Mouse (Mus musculus) urinary bladder, postnatal 36 days (tissue): ENCODE measurements around the gene Fastk.
A peak's percentile ranks its signal among the peaks of the same experiment; 100 is the strongest.
"Not testable (repeated sequence)": the region's sequence is repeated elsewhere in the genome, so short reads cannot be mapped to it uniquely, and the experiment has no call there.

ENCODE experiments used
- DNase-seq, 2 experiments: peaks; one replicate each; pipeline ENCODE4 v3.0.0; 2022; ENCODE audit warnings: low spot score in 2 of 2, mixed read lengths in 1 of 2

The Fastk gene

DNA sequence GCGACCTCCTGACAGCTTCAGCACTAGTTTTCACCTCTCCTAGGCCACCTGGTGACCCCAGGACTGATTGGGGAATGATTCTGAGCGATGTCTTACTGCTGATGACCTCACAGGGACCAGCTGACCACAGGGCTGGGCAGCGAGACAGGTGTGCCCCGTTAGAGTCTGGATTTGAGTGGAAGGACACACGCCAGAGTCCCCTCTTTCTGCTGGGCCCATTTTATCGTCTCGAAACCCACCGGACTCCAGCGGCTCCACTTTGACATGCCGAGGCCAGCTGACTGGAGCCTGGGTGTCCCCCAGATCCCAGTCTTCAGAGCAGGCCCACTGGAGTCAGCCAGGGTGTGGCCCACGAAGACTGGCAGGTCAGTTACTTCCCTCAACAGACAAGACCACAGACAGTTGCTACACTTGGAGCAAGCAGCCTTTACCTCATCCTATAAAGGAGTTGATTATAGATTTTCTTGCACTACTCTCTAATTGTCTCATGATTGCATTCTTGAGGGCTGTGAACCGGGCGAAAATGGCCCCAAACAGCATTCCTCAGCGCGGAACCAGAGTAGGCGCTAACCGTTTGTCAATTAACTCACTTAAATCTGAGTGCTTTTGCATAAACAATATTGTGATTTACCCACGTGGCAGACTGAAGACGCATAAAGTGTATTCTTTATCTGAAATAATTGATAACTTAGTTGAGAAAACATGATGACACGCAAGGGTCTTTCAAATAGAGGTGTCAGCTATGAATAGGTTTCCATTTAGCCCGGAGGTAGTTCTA, 20.9 kb downstream of the Fastk start:
- no peak for DNase-seq

DNA sequence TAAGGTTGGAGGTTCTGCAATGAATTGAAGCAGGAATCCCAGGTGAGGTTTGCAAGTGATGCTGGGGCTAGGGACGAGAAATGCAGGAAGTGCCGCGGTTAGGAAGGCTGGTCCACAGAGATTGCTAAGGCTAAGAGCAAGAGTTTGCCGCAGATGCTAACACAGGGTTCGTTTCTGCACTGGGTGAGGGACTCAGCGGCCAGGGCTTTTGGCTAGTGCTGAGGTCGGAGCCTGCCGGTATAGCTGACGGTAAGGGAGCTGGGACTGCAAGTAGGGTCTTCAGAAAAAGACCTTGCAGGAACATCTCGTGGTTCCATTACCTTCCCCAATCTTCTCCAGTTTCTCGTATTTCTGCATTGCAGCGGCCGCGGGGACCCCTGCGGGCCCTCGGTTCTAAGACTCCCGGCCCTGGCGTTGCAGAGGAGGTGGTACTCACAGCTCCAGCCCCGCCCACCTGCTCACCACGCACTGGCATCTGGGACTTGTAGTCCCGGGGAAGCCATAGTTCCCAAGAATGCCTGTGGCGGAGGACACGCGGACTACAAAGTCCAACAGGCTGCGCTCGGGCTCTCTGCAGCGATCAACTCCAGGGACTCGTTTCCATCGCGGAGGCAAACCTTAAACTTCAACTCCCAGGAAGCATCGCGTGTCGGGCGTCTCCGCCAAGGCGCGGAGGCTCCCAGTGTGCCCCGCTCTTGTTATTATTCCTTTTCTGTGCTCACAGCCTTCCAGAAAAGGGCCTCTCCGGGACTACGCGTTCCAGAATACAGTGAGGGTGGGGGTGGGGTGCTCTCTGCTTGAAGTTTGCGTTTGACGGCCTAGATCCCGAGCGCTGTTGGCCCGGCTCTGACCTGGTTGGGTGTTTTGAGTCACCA, 21.7 kb downstream of the Fastk start, which contains the start of the genes Cdk5 and Slc4a2:
Gene Cdk5 (minus strand): TSS at position 402 of the 875 bp plus-strand sequence.
Gene Slc4a2 (plus strand): TSS at position 709 of the 875 bp plus-strand sequence.
- peak; percentile 96 to 99 for DNase-seq

DNA sequence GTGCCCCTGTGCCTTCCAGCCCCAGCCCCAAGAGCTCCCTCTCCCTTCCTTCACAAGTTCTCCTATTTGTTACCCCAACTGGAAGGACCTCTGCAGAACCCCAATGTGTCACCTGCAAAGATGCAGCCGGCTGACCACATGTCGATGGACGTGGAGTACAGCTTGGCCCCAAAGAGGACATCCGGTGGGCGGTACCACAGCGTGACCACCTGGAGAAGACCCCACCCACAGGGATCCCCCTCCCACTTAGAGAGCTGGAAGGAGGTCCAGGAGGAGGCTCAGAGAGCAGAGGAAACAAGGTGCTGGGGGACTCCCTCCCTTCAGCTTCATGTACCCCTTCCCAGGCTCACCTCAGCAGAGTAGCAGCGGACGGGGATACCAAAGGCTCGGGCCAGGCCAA, 24.7 kb downstream of the Fastk start:
- no peak for DNase-seq

DNA sequence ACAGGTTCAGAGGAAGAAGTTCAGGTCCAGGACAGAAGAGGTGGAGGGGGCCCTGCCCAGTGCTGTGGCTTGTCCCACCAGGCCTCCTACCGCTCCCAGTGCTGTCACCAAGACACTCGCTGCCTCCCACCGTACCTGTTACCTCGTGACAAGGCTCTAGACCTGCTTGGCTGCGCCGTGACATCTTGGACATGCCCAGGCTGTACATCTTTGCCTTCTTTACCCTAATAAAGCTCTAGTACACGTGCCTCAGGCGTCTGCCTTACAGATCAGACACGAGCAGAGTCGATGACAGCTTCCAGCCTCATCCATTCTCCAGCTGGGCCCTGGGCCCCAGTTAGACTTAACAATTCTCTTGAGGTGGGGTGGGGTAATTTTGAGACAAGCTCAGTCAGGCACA, 27.5 kb downstream of the Fastk start:
- no peak for DNase-seq

DNA sequence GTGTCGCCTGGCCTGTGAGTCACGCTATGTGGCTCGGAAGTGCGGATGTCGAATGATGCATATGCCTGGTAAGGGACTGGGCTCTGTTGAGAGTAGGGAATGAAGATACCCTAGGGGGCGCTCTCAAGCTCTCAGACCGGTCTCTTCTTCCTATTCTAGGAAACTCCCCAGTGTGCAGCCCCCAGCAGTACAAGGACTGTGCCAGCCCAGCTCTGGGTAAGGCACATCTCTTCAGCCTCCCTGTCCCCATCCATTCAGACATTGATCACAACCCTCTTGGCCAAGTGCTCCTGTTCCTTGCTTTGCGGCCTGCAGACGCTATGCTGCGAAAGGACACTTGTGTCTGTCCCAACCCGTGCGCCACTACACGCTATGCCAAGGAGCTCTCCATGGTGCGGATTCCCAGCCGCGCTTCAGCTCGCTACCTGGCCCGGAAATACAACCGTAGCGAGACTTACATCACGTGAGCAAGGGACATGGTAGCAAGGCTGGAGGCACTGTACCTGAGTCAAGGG, 28.8 kb downstream of the Fastk start:
- DNase-seq: peak; percentile 38 to 43

DNA sequence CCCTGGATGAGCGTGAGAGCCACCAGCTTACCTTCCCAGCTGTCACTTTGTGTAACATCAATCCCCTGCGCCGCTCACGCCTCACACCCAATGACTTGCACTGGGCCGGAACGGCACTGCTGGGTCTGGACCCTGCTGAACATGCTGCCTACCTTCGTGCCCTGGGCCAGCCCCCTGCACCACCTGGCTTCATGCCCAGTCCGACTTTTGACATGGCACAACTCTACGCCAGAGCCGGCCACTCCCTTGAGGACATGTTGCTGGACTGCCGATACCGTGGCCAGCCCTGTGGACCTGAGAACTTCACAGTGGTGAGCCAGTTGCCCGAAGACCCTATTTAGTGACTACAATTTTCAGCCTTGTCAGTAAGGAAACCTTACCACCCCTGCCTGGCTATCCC, 31.1 kb downstream of the Fastk start:
- DNase-seq: no peak

DNA sequence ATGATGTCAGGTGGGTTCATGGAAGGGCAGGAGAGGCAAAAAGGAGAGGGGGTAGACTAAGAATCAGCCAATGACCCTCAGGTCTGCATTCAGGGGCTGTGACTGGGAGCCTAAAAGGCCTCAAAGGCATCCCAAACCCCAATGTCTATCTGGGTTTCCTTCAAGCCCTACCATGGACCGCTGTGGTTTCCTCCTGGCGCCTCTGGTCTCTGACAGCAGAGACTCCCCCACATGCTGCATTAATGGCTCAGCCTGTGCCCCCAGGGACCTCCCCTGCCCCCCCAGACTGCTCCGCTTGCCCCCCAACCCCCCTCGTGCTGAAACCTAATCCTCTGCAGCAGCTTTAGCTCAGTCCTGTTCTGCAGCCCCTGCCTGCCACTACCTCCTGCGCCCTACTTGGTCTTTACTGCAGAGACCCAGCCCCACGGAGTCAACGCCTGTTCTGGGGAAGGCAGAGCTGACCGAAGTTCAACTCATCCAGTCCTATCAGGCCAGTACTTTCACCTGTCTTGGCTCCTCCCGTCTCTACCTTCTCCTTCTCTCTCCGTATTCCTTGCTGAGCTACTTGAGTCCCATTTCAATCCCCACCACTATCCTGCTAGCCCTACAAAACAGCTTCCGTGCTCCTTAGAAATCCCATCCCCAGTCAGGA, 31.9 kb downstream of the Fastk start, which contains the start of gene Asic3:
Gene Asic3 (plus strand): TSS at position 351 of the 652 bp plus-strand sequence.
- DNase-seq: no peak

DNA sequence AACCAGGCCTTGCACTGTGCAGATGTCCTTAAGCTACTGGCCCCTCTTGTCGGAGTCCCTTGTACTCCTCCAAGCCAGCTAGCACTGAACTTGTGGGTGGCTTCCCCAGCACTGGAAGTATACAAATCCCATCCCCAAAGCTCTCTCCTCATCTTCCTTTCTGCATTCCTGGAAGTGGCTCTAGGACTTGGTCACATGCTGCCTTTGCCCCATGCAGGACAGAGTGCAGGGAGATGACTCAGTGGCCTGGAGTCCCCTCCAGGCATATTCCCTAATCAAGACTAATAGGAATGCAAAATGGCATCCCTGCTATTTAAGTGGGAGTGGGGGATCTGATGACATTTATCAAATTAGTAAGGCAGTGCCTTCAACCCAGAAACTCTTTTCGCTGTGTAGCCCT, 33.0 kb downstream of the Fastk start:
- DNase-seq: no peak

DNA sequence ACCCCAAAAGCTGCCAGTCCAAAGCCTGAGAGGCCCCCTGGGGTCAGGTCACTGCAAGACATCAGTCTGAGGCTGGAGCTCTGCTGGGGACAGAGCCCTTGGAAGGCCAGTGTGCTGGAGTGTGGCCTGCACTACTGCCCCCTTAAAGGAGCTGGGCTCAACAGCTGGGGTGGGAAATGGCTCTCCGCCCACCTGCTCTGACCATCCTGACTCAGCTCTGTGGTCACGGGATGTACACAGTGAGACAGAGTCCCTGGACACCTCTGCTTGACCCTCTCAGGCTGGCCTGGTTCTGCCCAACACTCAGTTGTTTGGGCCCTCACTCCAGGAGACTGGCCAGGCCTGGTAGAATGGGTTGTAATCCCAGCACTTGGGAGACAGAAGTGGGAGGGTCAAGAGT, 35.6 kb downstream of the Fastk start:
- DNase-seq: no peak

DNA sequence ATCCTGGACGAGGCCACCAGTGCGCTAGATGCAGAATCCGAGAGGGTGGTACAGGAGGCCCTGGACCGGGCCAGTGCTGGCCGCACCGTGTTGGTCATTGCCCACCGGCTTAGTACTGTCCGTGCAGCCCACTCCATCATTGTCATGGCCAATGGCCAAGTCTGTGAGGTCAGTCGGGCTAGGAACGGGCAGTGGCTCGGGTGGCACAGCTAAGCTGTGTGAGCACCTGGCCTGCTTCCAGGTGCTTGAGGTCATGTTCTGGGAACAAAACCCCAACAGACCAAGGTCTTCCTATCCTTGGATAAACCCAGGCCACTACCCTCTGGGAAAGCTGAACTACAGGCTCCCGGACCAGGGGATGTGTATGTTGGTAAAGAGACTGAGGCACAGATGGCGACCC, 36.4 kb downstream of the Fastk start:
- no peak for DNase-seq

DNA sequence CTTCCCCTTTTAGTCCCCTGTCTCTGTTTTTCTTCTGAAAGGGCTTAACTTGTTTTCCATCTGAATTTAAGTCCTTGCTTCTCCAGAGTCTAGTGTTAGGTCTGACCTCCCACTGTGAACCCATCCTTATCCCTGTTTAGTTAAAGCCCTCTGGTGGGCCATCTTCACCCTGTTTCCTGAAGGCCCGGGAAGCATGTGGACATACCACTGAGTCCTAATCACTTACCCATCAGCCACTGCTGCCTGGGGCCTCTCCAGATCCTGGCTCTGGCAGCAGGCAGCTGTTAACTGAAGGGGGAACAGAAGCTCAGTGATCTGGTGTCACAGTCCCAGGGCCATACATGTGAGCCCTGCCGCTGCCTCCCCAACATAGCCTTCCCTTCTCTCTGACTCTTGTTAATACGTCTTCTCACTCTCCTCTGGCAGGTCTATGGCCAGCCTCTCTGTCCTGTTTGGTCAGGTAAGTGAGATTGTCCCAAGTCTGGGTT, 39.7 kb downstream of the Fastk start:
- no peak for DNase-seq

DNA sequence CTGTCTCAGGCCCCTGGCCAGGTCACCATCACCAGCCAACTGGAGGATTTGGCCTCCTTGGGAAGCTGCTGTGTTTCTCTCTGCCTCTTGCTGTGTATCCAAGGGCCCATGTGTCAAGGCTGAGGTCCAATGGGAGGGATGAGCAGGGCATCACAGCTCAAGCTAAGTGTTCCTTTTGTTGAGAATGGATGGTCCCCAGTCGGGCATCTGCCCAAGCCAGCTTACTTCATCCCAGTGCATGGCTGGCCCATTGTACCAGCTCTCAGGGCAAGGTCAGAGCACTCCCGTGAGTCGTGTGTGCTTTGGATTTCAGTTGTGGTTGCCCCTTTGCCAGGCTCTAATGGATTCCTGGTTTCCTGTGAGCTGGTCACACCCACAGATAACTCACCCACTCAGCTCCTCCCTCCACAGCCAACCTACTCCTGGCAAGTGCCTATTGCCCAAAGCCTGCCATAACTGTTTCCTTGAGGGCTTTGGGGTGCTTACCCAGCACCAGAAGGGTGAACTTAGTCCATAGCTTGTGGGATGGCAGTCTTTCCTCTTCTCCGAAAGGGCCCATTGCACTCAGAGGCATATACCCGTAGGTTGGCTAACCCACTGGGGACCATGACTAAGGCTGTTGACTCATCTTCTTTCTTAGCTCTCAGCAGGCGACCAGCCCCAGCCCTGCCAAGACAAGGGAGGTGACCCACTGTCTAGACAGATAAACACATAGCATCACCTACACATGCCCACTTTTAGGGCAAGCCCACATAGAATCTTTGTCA, 40.3 kb downstream of the Fastk start:
- DNase-seq: no peak

DNA sequence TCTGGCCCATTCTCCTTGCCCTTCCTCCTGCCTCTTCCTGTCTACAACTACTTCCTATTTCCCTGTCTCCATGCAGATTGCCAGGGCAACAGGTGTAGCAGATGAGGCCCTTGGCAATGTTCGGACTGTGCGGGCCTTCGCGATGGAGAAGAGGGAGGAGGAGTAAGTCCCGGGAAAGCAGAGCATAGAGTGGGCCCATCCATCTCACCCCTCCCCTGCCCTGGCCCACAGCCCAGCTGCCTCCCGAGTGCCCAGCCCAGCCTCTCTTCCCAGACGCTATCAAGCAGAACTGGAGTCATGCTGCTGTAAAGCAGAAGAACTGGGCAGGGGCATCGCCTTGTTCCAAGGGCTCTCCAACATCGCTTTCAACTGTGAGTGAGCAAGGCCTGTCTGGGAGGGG, 43.1 kb downstream of the Fastk start:
- no peak for DNase-seq

DNA sequence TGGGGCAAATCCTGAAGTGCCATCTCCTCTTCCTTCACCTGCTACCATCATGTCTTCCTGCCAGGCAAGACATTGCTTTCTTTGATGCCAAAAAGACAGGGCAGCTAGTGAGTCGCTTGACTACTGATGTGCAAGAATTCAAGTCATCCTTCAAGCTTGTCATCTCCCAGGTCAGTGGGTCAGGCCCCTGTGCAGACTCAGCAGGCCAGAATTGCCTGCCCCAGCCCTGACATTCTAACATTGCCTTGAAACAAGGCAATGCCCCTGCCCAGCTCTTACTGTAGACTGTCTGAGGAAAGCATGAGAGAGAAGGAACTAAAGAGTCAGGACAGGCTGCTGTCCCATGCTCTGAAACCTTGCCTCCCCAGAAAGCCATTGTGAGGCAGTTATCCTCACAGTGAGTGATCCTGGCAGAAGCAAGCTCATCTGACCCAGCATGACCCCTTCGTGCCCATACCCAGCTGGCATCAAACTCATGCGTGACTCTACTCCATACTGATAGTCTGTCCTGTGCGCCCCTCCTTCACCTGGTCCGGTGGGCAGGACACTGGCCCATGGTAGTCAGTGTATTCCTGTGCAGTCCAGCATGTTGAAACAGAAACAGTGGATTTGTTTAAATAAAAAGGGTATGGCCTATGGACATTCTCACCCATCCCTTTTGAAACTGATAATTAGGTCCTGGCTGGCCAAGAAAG, 44.0 kb downstream of the Fastk start:
- DNase-seq: no peak

DNA sequence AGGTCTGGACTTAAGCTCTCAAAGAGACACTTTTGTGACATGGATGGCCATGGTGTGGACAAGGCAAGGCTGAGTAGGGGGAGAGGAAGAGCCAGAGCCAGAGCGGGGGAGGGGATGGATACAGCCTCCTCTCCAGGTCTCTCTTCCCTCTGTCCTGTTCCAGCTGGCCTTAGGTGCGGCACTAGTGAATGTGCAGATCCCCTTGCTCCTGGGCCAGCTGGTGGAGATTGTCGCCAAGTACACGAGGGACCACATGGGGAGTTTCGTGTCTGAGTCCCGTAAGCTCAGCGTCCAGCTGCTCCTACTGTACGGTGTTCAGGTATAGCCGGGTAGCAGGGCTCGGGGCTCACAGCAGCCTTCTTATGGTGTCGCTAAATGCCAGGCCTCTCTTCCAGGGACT, 44.7 kb downstream of the Fastk start:
- no peak for DNase-seq

DNA sequence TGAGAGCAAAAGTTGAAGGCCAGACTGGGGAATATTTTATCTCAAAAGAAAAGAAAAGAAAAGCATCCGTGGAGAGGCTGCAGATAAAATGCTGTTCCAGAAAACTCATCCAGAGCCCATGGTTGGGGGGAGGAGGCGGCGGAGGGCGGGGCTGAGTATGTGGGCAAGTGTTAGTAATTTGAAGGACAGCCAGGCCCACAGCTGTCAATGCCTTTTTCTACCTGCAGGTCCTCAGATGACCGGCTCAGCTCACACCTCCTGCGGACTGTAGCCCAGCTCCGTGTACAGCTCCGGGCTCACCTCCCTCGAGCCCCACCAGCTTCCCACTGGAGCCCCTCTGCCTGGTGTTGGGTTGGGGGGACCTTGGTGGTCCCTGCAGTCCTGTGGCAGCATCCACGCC, 45.4 kb downstream of the Fastk start:
- no peak for DNase-seq

DNA sequence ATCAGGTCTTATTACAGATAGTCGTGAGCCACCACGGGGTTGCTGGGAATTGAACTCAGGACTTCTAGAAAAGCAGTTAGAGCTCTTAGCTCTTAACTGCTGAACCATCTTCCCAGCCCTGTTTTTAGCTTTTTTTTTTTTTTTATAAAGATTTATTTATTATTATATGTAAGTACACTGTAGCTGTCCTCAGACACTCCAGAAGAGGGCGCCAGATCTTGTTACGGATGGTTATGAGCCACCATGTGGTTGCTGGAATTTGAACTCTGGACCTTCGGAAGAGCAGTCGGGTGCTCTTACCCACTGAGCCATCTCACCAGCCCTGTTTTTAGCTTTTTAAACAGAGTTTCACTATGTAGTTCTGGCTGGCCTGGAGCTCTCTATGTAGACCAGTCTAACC, 48.8 kb downstream of the Fastk start:
- DNase-seq: not testable (repeated sequence)

DNA sequence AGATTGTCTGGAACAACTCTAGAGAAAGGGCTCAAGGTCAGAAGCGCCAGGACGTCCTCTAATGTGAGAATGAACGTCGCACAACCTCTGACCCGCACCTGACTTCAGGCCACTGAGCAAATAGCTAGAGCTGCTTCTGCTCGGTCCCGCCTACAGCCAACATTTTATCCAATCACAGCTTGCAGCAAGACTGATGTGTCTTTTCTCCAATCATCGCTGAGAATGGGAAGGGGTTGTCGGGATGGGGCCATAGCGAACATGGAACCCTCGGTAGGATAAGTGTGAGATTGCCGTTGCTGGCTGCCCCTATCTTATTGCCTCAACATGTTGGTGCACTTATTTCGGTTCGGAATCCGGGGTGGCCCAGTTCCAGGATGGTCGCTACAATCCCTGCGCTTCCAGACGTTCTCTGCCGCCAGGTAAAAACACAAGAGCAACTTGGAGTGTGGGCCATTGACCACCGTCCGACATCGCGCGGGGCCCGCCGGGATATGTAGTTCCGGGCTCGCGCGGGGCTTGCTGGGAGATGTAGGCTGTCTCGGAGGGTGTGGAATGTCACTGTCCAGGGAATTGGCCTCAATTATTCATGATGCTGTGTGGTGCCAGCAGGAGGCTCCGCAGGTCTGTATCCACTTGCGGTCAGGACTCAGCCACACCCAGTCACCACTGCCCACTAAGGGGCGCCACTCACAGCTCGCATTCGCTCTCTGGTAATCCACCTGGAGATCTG, 50.8 kb downstream of the Fastk start:
- peak; percentile 91 to 92 for DNase-seq

DNA sequence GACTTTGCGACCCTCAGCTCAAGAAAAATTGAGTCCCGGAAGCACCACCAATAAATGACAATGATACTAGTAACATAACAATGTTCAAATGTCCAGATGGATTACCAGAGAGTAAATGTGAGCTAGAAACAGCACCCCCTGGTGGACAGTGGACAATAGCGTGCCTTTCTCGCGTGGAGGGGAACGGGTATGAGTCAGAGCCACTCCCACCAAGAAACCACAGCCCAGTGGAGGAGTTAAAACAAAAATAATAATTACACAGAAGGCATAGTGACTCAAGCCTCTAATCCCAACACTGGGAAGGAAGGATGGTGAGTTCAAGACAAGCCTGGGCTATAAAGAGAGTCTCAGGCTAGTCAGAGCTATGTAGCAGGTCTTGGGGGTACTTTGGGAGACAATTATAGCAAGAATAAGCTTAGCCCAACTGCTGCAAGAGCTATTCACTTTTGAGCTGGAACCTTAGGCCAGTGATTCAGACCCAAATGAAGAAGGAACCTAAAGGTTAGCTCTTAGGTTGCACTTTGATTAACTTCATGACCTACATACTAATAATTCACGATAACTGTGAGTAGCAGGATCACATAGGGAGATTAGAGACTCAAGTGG, 51.6 kb downstream of the Fastk start, which contains the start of gene Abcb8:
Gene Abcb8 (plus strand): TSS at position 272 of the 606 bp plus-strand sequence.
- DNase-seq: peak; percentile 63 to 82
